Comparison of ENCODE assay signal across 27 mouse cellular contexts in genomic region chr8:107562164-107562563, GRCm38 (mm10). TPM values are rescaled to one million over a fixed set of nuclear protein-coding genes. Genes with fewer than 3 reads are reported as not detected.
DNase-seq lines count a peak whose midpoint lies in the region; ATAC-seq and TF ChIP-seq lines count a peak whose summit lies in the region.
"Had no signal": no experiment of that assay in that cellular context is flagged by ENCODE, and none has a peak within 500 bp of the region (broad histone marks: within the 10 kb centered on the region; RNA-seq: fewer than 3 reads in every experiment).

No protein-coding gene starts in this region.

- H3K4me2 ChIP-seq in liver, postnatal 0 days (ENCODE audit: low read depth, low read length), result no peak overlapping the region
- no peak overlapping the region for H3K4me2 ChIP-seq in intestine, postnatal 0 days (replicated peaks; ENCODE audit: low read depth)
- H3K4me2 ChIP-seq: forebrain, embryonic 12.5 days; forebrain, embryonic 15.5 days; hindbrain, embryonic 14.5 days had no signal

- no peak for ATAC-seq in liver, postnatal 0 days
- no peak for ATAC-seq in intestine, postnatal 0 days
- ATAC-seq: forebrain, embryonic 15.5 days; hindbrain, postnatal 0 days; inflammation-experienced regulatory T-cells, adult 6 months had no signal

- H3K36me3 ChIP-seq in limb, embryonic 10.5 days, result peaks cover 13% of the 10 kb centered on the region
- H3K36me3 ChIP-seq in liver, postnatal 0 days (replicated peaks; ENCODE audit: insufficient read depth, low read length), result peaks cover 9% of the 10 kb centered on the region
- H3K36me3 ChIP-seq in intestine, postnatal 0 days (ENCODE audit: control insufficient read depth, insufficient read depth), result peaks cover 8% of the 10 kb centered on the region; the same call in 1 of the 2 replicates
- H3K36me3 ChIP-seq: forebrain, embryonic 15.5 days had no signal

- H3K27ac ChIP-seq in limb, embryonic 10.5 days, result peak overlapping the region; percentile 79; the same call in 1 of the 2 replicates
- no peak overlapping the region for H3K27ac ChIP-seq in liver, postnatal 0 days (ENCODE audit: low read depth)
- H3K27ac ChIP-seq in intestine, postnatal 0 days (ENCODE audit: low read depth, low read length), result no peak overlapping the region
- H3K27ac ChIP-seq: forebrain, embryonic 12.5 days; forebrain, embryonic 15.5 days; heart, adult 2 months; heart, embryonic 10.5 days; heart, embryonic 13.5 days; hindbrain, embryonic 14.5 days; hindbrain, postnatal 0 days had no signal

- no peak overlapping the region for H3K9ac ChIP-seq in liver, postnatal 0 days (replicated peaks)
- H3K9ac ChIP-seq in intestine, postnatal 0 days (ENCODE audit: low read depth, low read length), result no peak overlapping the region
- H3K9ac ChIP-seq: forebrain, embryonic 12.5 days; forebrain, embryonic 15.5 days; heart, embryonic 13.5 days; hindbrain, embryonic 14.5 days had no signal

- peaks cover 28% of the 10 kb centered on the region for H3K4me1 ChIP-seq in limb, embryonic 10.5 days
- peaks cover 6% of the 10 kb centered on the region for H3K4me1 ChIP-seq in liver, postnatal 0 days (ENCODE audit: insufficient read depth)
- no peaks in the 10 kb centered on the region for H3K4me1 ChIP-seq in lung, adult 2 months (ENCODE audit: control insufficient read depth, insufficient read depth, low read length)
- no peaks in the 10 kb centered on the region for H3K4me1 ChIP-seq in intestine, postnatal 0 days (replicated peaks; ENCODE audit: control insufficient read depth, insufficient read depth, low read length)
- H3K4me1 ChIP-seq: forebrain, embryonic 12.5 days; forebrain, embryonic 15.5 days had no signal

- no peak for TF ChIP-seq CTCF in liver, postnatal 0 days (IDR thresholded peaks at IDR 0.05; ENCODE audit: low read depth)
- TF ChIP-seq CTCF in lung, adult 2 months (IDR thresholded peaks at IDR 0.05; ENCODE audit: insufficient read depth, low read length), result no peak
- TF ChIP-seq CTCF in intestine, postnatal 0 days (IDR thresholded peaks at IDR 0.05; ENCODE audit: low read depth), result no peak

- no peaks in the 10 kb centered on the region for H3K27me3 ChIP-seq in limb, embryonic 10.5 days (ENCODE audit: low read depth, poor library complexity, severe bottlenecking)
- H3K27me3 ChIP-seq in liver, postnatal 0 days (ENCODE audit: insufficient read depth, low read length), result no peaks in the 10 kb centered on the region
- no peaks in the 10 kb centered on the region for H3K27me3 ChIP-seq in intestine, postnatal 0 days (replicated peaks; ENCODE audit: control insufficient read depth, insufficient read depth, low read length)
- H3K27me3 ChIP-seq: embryonic facial prominence, embryonic 13.5 days; forebrain, embryonic 12.5 days; forebrain, embryonic 15.5 days; heart, embryonic 13.5 days had no signal

- WGBS in limb, embryonic 10.5 days, result 76% methylated on average over 9 of the region's 9 CpGs
- WGBS in liver, postnatal 0 days (ENCODE audit: insufficient replicate concordance), result 55% methylated on average over 9 of the region's 9 CpGs
- WGBS in lung, adult 2 months, result 67% methylated on average over 9 of the region's 9 CpGs
- 69% methylated on average over 9 of the region's 9 CpGs for WGBS in intestine, postnatal 0 days

- H3K9me3 ChIP-seq in limb, embryonic 10.5 days (replicated peaks), result no peaks in the 10 kb centered on the region
- H3K9me3 ChIP-seq in liver, postnatal 0 days (ENCODE audit: low read length), result no peaks in the 10 kb centered on the region
- no peaks in the 10 kb centered on the region for H3K9me3 ChIP-seq in intestine, postnatal 0 days (ENCODE audit: control insufficient read depth)
- H3K9me3 ChIP-seq: embryonic facial prominence, embryonic 13.5 days; forebrain, embryonic 12.5 days; forebrain, embryonic 15.5 days; G1E; heart, embryonic 10.5 days; heart, embryonic 13.5 days had no signal

- DNase-seq in adrenal gland, adult (ENCODE audit: inconsistent age in 2 of 2, low spot score in 1 of 2), result peak; percentile 22 to 51
- DNase-seq in adrenal gland, adult 18-20 months (ENCODE audit: low spot score in 2 of 2), result no peak
- DNase-seq in ES-CJ7 (ENCODE audit: low read depth, low spot score) (peak; percentile 62), ZHBTc4 (ENCODE audit: low read depth, low spot score) (peak; percentile 54)
- no peak for DNase-seq in limb, embryonic 10.5 days (ENCODE audit: low spot score)
- DNase-seq in liver, postnatal 0 days, result no peak
- DNase-seq in lung, adult 2 months, result no peak
- DNase-seq: adrenal gland, adult 8-10 months; cerebellum, adult 11 months; cerebellum, adult 2 months; cerebellum, adult 9-11 months; cerebellum, postnatal 25 days; gastrocnemius, postnatal 25 days; heart, adult 2 months; heart, postnatal 14 days; heart, postnatal 4 days had no signal

- no peak for TF ChIP-seq POLR2A in lung, adult 2 months (IDR thresholded peaks at IDR 0.05; ENCODE audit: borderline replicate concordance, extremely low read depth, low read depth, low read length)

- no peak for TF ChIP-seq EP300 in liver, postnatal 0 days (IDR thresholded peaks at IDR 0.05; ENCODE audit: low read depth)

- no peak overlapping the region for H3K4me3 ChIP-seq in limb, embryonic 10.5 days
- H3K4me3 ChIP-seq in liver, postnatal 0 days (ENCODE audit: low read depth, low read length), result no peak overlapping the region
- H3K4me3 ChIP-seq in lung, adult 2 months (replicated peaks; ENCODE audit: extremely low read depth, low read depth, low read length), result no peak overlapping the region
- H3K4me3 ChIP-seq in intestine, postnatal 0 days (ENCODE audit: low read depth, low read length), result no peak overlapping the region
- H3K4me3 ChIP-seq: erythroblast, embryonic 14.5 days; forebrain, embryonic 12.5 days; forebrain, embryonic 15.5 days; heart, adult 2 months; heart, embryonic 10.5 days; heart, embryonic 13.5 days had no signal

RNA-seq across cellular contexts. Expression of gene Psmd7, which starts 26.1 kb away (rescaled TPM):
- 100 to 1,000 TPM; 111 to 119 TPM for total RNA-seq in adrenal gland, adult 18-20 months (2021)
- polyA plus RNA-seq in limb, embryonic 10.5 days (2016; fragmentation: Nextera tagmentation; extraction: Ambion mirVana), result 399 and 404 TPM in 2 replicates
- polyA plus RNA-seq in liver, postnatal 0 days (2015; fragmentation: Nextera tagmentation; extraction: Ambion mirVana), result 89.8 and 96.5 TPM in 2 replicates
- 39.2 and 52.2 TPM in 2 replicates for polyA plus RNA-seq in lung, adult 2 months (2012; rRNA removed)
- 118 and 119 TPM in 2 replicates for polyA plus RNA-seq in intestine, postnatal 0 days (2015; fragmentation: Nextera tagmentation; extraction: Ambion mirVana)

Comparison
In these comparisons a context has a peak if more than half of its experiments do, and no peak if none do; other contexts are left out.
1. DNase-seq: peak in adrenal gland, adult (2 of 2), ES-CJ7 (single experiment) and ZHBTc4 (single experiment); none in adrenal gland, adult 18-20 months (0 of 2), limb, embryonic 10.5 days (single experiment), liver, postnatal 0 days (single experiment) and lung, adult 2 months (single experiment).